Mouse (Mus musculus) lung, postnatal 10 days (tissue): Measurements from ENCODE around the gene Vopp1.

Experiments
- DNase-seq: peaks from one replicate; pipeline ENCODE4 v3.0.0; 2021

Vopp1 gene

GRCm38 (mm10) chr6:57782658-57783057 is 42.3 kb downstream of the Vopp1 start:
- no peak for DNase-seq

- DNase-seq = no peak
These were observed 44.6 kb downstream of the Vopp1 start for GRCm38 (mm10) chr6:57780359-57780758.

GRCm38 (mm10) chr6:57773792-57774191 is 51.2 kb downstream of the Vopp1 start:
- DNase-seq = no peak

- no peak for DNase-seq
These were observed 54.3 kb downstream of the Vopp1 start for GRCm38 (mm10) chr6:57770467-57771190.

GRCm38 (mm10) chr6:57768948-57769525 is 55.9 kb downstream of the Vopp1 start:
- DNase-seq = no peak

GRCm38 (mm10) chr6:57767112-57767868 is 57.7 kb downstream of the Vopp1 start:
- peak; percentile 11 for DNase-seq

- no peak for DNase-seq
These were observed 58.7 kb downstream of the Vopp1 start for GRCm38 (mm10) chr6:57766287-57766686.

- DNase-seq = peak; percentile 16
These were observed 59.7 kb downstream of the Vopp1 start for GRCm38 (mm10) chr6:57765095-57765878.

- DNase-seq = no peak
These were observed 61.9 kb downstream of the Vopp1 start for GRCm38 (mm10) chr6:57763054-57763453.

GRCm38 (mm10) chr6:57753962-57754759 is 70.8 kb downstream of the Vopp1 start:
- no peak for DNase-seq

- DNase-seq = no peak
These were observed 79.2 kb downstream of the Vopp1 start for GRCm38 (mm10) chr6:57745748-57746129.

- DNase-seq = no peak
These were observed 79.8 kb downstream of the Vopp1 start for GRCm38 (mm10) chr6:57744974-57745747.

- DNase-seq = no peak
These were observed 80.8 kb downstream of the Vopp1 start for GRCm38 (mm10) chr6:57744123-57744522.

GRCm38 (mm10) chr6:57743333-57743732 is 81.6 kb downstream of the Vopp1 start:
- peak; percentile 28 for DNase-seq

- no peak for DNase-seq
These were observed 82.2 kb downstream of the Vopp1 start for GRCm38 (mm10) chr6:57742749-57743148.

GRCm38 (mm10) chr6:57721347-57721746 is 103.6 kb downstream of the Vopp1 start:
- no peak for DNase-seq

GRCm38 (mm10) chr6:57711726-57712125 is 113.2 kb downstream of the Vopp1 start:
- no peak for DNase-seq

GRCm38 (mm10) chr6:57706721-57707120 is 118.2 kb downstream of the Vopp1 start:
- no peak for DNase-seq

GRCm38 (mm10) chr6:57703703-57704102 is 121.3 kb downstream of the Vopp1 start:
- peak; percentile 36 for DNase-seq

- peak; percentile 96 for DNase-seq
These were observed 122.0 kb downstream of the Vopp1 start for GRCm38 (mm10) chr6:57702743-57703499.

GRCm38 (mm10) chr6:57702376-57702742 is 122.6 kb downstream of the Vopp1 start, which contains the start of gene Lancl2:
Lancl2 (plus strand) TSS chr6:57702540.
- DNase-seq = peak; percentile 30
